Mouse (Mus musculus) duodenum, adult 2 months (tissue): ENCODE data around the gene Lgals2. TPM values are rescaled to one million over a fixed set of nuclear protein-coding genes. Genes with fewer than 3 reads are reported as not detected.

Source experiments
- polyA plus RNA-seq: library from polyadenylated mRNA; depleted of rRNA; stranded (reverse); fragments of >200 nt; gene quantifications from 2 replicates; pipeline ENCODE4 v1.2.3, GENCODE M21; 2012; ENCODE audit warnings: low replicate concordance; rRNA removed

The Lgals2 gene
- 1,850 and 2,238 TPM in 2 replicates for polyA plus RNA-seq

GRCm38 (mm10) chr15:78855303-78855965 lies at the start of gene Lgals2:
Gene Lgals2, minus strand, starts transcription at chr15:78855529.

DNA sequence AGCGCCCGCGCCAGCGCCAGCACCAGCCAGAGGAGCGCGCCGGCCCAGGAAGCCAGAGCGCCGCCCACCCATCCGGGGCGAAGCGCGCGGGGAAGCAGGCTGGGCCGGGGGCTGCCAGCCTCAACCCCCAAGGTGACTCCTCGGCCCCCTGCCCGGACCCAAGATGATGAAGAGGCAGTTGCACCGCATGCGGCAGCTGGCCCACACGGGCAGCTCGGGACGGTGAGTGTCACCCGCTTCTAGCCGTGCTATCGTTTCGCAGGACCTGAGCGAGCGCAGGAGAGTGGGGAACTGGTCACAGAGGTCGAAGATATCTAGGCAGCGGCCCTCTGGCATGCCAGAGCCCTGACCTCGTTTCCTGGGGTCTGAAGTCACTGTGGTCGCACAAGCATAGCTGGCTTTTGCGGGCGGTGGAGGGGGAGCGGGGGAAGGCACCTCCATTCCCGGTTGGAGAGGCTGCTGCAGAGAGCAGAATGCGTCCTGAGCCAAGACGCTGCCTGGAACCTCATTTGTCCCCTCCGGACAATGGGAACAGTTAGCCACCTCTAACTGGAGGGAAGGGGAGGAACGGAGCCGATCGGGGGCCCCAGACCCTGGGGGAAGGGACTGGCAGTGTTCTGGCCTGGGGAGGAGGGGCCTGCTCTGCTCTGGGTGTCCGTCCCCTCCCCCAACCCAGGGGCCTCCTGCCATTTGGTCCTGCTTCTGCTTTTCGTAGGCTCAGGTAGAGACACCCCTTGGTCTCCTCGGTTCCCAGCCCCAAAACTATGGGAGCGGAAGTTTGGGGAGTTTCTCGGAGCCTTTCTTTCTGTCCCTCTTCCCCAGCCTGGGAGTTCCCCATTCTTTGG lies 44.6 kb upstream of the Lgals2 start, which contains the start of gene Sh3bp1:
Sh3bp1 (plus strand) TSS at position 29 of the 845 bp plus-strand sequence.

DNA sequence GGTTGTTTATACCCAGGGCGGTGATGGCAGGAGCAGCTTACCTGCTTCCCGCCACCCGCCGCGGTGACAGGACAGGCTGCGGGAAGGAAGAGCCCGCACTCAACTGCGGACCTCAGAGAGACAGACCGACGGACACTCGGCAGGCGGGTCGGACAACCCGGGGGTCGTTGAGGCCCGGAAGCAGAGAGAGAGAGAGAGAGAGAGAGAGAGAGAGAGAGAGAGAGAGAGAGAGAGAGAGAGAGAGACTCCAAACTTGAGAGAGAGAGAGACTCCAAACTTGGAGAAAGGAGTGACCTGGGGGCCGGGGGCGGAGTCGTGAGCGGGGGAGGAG lies 44.0 kb upstream of the Lgals2 start, which contains the start of gene Gm49510:
Gm49510 (plus strand) TSS at position 259 of the 331 bp plus-strand sequence.

GRCm38 (mm10) chr15:78876991-78877809 lies 21.9 kb upstream of the Lgals2 start, which contains the start of gene Gga1:
Gene Gga1, plus strand, starts transcription at chr15:78877190.

DNA sequence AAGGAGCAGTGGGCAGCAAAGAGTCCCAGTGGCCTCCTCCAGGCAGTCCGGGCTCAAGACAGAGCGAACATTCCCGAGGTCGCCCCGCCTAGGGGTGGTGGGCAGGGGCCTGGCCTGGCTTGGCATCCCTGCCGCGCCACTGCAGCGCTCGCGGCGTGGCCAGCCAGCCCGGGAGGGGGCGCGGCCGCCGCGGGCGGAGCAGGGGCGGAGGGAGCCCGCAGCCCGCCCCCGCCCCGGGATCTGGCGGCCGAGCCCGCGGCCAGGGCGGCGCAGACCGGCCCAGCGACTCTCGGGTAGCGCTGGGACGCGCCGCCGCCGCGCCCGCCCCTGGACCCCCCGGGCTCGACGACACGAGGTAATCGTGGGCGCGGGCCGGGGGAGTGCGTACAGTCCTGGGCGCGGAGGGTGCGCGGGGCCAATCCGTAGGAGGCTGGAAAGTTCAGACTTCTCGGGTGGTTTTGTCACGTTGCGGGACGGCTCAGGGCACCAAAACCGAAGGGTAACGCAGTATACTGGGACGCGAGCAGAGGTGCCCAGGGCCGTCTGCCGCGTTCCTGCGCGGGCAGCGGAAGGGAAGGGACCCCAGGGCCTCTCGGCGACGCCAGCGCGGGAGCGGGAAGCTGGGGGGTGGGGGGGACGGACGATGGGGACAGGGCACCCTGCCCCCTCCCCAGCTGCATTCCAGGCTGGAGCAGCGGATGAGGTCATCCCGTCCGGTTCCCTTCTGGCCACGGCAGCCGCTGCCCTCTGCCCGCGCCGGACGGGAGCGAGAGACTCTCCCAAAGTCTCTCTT lies 12.8 kb downstream of the Lgals2 start, which contains the start of gene Cdc42ep1:
Cdc42ep1 (plus strand) TSS at position 254 of the 793 bp plus-strand sequence.

GRCm38 (mm10) chr15:78802776-78803391 lies 52.4 kb downstream of the Lgals2 start, which contains the start of gene Card10:
Gene Card10, minus strand, starts transcription at chr15:78803042.

Other genes starting within 250 kb of the Lgals2 start
- 0.11 and 0.25 TPM in 2 replicates for gene Elfn2, start 136.8 kb downstream of the Lgals2 start, polyA plus RNA-seq
- gene Mfng, start 82.1 kb downstream of the Lgals2 start, polyA plus RNA-seq, result 5.8 and 9.9 TPM in 2 replicates
- gene Card10, start 52.5 kb downstream of the Lgals2 start, polyA plus RNA-seq, result 19.8 and 24.8 TPM in 2 replicates
- 22.7 and 43.2 TPM in 2 replicates for gene Cdc42ep1, start 12.9 kb downstream of the Lgals2 start, polyA plus RNA-seq
- gene Gga1, start 21.7 kb upstream of the Lgals2 start, polyA plus RNA-seq, result 106 and 145 TPM in 2 replicates
- 0.12 and 0.13 TPM in 2 replicates for gene Gm49510, start 44.1 kb upstream of the Lgals2 start, polyA plus RNA-seq
- 58.0 and 64.8 TPM in 2 replicates for gene Sh3bp1, start 44.2 kb upstream of the Lgals2 start, polyA plus RNA-seq
- 3.9 and 4.0 TPM in 2 replicates for gene Pdxp, start 58.4 kb upstream of the Lgals2 start, polyA plus RNA-seq
- 75.9 and 89.4 TPM in 2 replicates for gene Lgals1, start 71.2 kb upstream of the Lgals2 start, polyA plus RNA-seq
- gene Nol12, start 79.4 kb upstream of the Lgals2 start, polyA plus RNA-seq, result 11.1 and 12.5 TPM in 2 replicates
- 49.7 and 55.3 TPM in 2 replicates for gene Triobp, start 92.2 kb upstream of the Lgals2 start, polyA plus RNA-seq
- 146 and 201 TPM in 2 replicates for gene H1f0, start 172.9 kb upstream of the Lgals2 start, polyA plus RNA-seq
- gene Galr3, start 186.4 kb upstream of the Lgals2 start, polyA plus RNA-seq, result 8.1 and 19.3 TPM in 2 replicates
- 138 and 175 TPM in 2 replicates for gene Ankrd54, start 207.4 kb upstream of the Lgals2 start, polyA plus RNA-seq
- 66.9 and 77.4 TPM in 2 replicates for gene Eif3l, start 219.7 kb upstream of the Lgals2 start, polyA plus RNA-seq